ENCODE assay signal across 8 mouse cellular contexts in genomic region chr8:70797081-70798070, GRCm38 (mm10). TPM values are rescaled to one million over a fixed set of nuclear protein-coding genes. Genes with fewer than 3 reads are reported as not detected.
DNase-seq lines count a peak whose midpoint lies in the region; ATAC-seq lines count a peak whose summit lies in the region.

No protein-coding gene starts in this region.

- WGBS in hindbrain, embryonic 12.5 days, result under 1% methylated on average over 55 of the region's 57 CpGs

- ATAC-seq in hindbrain, embryonic 12.5 days (ENCODE audit: low FRiP score), result peak; percentile 85

- H3K4me2 ChIP-seq in hindbrain, embryonic 12.5 days (replicated peaks), result peak overlapping the region; percentile 76

- no peaks in the 10 kb centered on the region for H3K9me3 ChIP-seq in hindbrain, embryonic 12.5 days (replicated peaks)

- H3K4me3 ChIP-seq in hindbrain, embryonic 12.5 days, result peak overlapping the region; percentile 54

- 0 out of 2 replicates have a peak overlapping the region, but pooled peaks have one; percentile 1 for H3K27ac ChIP-seq in hindbrain, embryonic 12.5 days

- peaks cover 33% of the 10 kb centered on the region for H3K4me1 ChIP-seq in hindbrain, embryonic 12.5 days

- peaks cover 64% of the 10 kb centered on the region for H3K27me3 ChIP-seq in hindbrain, embryonic 12.5 days

- peak overlapping the region; percentile 77; the same call in 1 of the 2 replicates for H3K9ac ChIP-seq in hindbrain, embryonic 12.5 days

- H3K36me3 ChIP-seq in hindbrain, embryonic 12.5 days, result no peaks in the 10 kb centered on the region

- DNase-seq in NIH3T3 (ENCODE audit: low read depth), result peak; percentile 96
- peak; percentile 92 for DNase-seq in cerebellum, adult 9-11 months
- DNase-seq in frontal cortex, adult 2 months (ENCODE audit: extremely low spot score in 1 of 2, low spot score in 1 of 2), result peak; percentile 89 to 91
- DNase-seq in layer of hippocampus, postnatal 14 days (ENCODE audit: low spot score in 2 of 2), result peak; percentile 90 to 94
- DNase-seq in lung, postnatal 14 days, result peak; percentile 87
- peak; percentile 91 for DNase-seq in retina, embryonic 14.5 days (ENCODE audit: low spot score)
- peak; percentile 89 for DNase-seq in thymus, postnatal 4 days

RNA-seq across cellular contexts. Expression of gene Mast3, which starts 7.5 kb away (rescaled TPM):
- 178 and 202 TPM in 2 replicates for polyA plus RNA-seq in frontal cortex, adult 2 months (2012; rRNA removed)
- polyA plus RNA-seq in hindbrain, embryonic 12.5 days (2016; fragmentation: Nextera tagmentation; extraction: Ambion mirVana), result 16.0 and 17.7 TPM in 2 replicates
- total RNA-seq in layer of hippocampus, postnatal 14 days (2021), result 100 to 1,000 TPM; 295 to 297 TPM

RNA-seq across cellular contexts. Expression of gene Il12rb1, which starts 10.9 kb away (rescaled TPM):
- polyA plus RNA-seq in frontal cortex, adult 2 months (2012; rRNA removed), result 0.48 and 0.71 TPM in 2 replicates
- polyA plus RNA-seq in hindbrain, embryonic 12.5 days (2016; fragmentation: Nextera tagmentation; extraction: Ambion mirVana), result not detected in 2 replicates
- total RNA-seq in layer of hippocampus, postnatal 14 days (2021), result 1 to 10 TPM; 1.5 TPM

RNA-seq across cellular contexts. Expression of gene Pik3r2, which starts 20.9 kb away (rescaled TPM):
- 180 and 183 TPM in 2 replicates for polyA plus RNA-seq in frontal cortex, adult 2 months (2012; rRNA removed)
- 84.5 and 85.5 TPM in 2 replicates for polyA plus RNA-seq in hindbrain, embryonic 12.5 days (2016; fragmentation: Nextera tagmentation; extraction: Ambion mirVana)
- 100 to 1,000 TPM; 164 to 178 TPM for total RNA-seq in layer of hippocampus, postnatal 14 days (2021)

RNA-seq across cellular contexts. Expression of gene Mpv17l2, which starts 36.6 kb away (rescaled TPM):
- 47.6 and 60.6 TPM in 2 replicates for polyA plus RNA-seq in frontal cortex, adult 2 months (2012; rRNA removed)
- polyA plus RNA-seq in hindbrain, embryonic 12.5 days (2016; fragmentation: Nextera tagmentation; extraction: Ambion mirVana), result 38.2 and 38.3 TPM in 2 replicates
- 10 to 100 TPM; 47.6 to 52.2 TPM for total RNA-seq in layer of hippocampus, postnatal 14 days (2021)

RNA-seq across cellular contexts. Expression of gene Arrdc2, which starts 42.1 kb away (rescaled TPM):
- 24.6 and 27.8 TPM in 2 replicates for polyA plus RNA-seq in frontal cortex, adult 2 months (2012; rRNA removed)
- polyA plus RNA-seq in hindbrain, embryonic 12.5 days (2016; fragmentation: Nextera tagmentation; extraction: Ambion mirVana), result 9.8 and 11.1 TPM in 2 replicates
- 10 to 100 TPM; 23.3 to 24.5 TPM for total RNA-seq in layer of hippocampus, postnatal 14 days (2021)

Comparison
In these comparisons a context has a peak if more than half of its experiments do, and no peak if none do; other contexts are left out.
1. Peak in every context shown above with its lines: DNase-seq, ATAC-seq, H3K4me3 ChIP-seq and H3K27ac ChIP-seq.